Mouse (Mus musculus) heart, embryonic 13.5 days (tissue): ENCODE data around the gene Irak2. TPM values are rescaled to one million over a fixed set of nuclear protein-coding genes. Genes with fewer than 3 reads are reported as not detected.

Experiments used
- ATAC-seq: fragments of 200-750 bp; cut with Nextera tagmentation; 2 replicates; pipeline ENCODE4 v1.8.0; 2017; ENCODE audit warnings: moderate TSS enrichment; ENCODE audit not compliant: insufficient number of reproducible peaks, low FRiP score, low TSS enrichment; ENCODE audit errors: extremely low read depth
- H3K27ac ChIP-seq: fragments of 300-500 bp; sonication (generic); replicated peaks from 2 replicates; pipeline ENCODE4 v1.5.1; 2015; ENCODE audit warnings: moderate library complexity, mild to moderate bottlenecking, inconsistent platforms
- H3K27me3 ChIP-seq: fragments of 300-500 bp; sonication (generic); replicated peaks from 2 replicates; pipeline ENCODE4 v1.6.1; 2015; ENCODE audit warnings: mild to moderate bottlenecking, inconsistent platforms
- H3K36me3 ChIP-seq: fragments of 300-500 bp; sonication (generic); 2 replicates; pipeline ENCODE4 v1.6.1; 2015; ENCODE audit warnings: mild to moderate bottlenecking, inconsistent platforms
- H3K4me1 ChIP-seq: fragments of 300-500 bp; sonication (generic); 2 replicates; pipeline ENCODE4 v1.6.1; 2015; ENCODE audit warnings: inconsistent platforms
- H3K4me2 ChIP-seq: fragments of 300-500 bp; sonication (generic); 2 replicates; pipeline ENCODE4 v1.6.1; 2015; ENCODE audit warnings: inconsistent platforms, mild to moderate bottlenecking, moderate library complexity
- H3K4me3 ChIP-seq: fragments of 300-500 bp; sonication (generic); 2 replicates; pipeline ENCODE4 v1.5.1; 2015; ENCODE audit warnings: moderate library complexity, mild to moderate bottlenecking, inconsistent platforms
- H3K9ac ChIP-seq: fragments of 300-500 bp; sonication (generic); 2 replicates; pipeline ENCODE4 v1.6.1; 2015; ENCODE audit warnings: inconsistent platforms, mild to moderate bottlenecking, moderate library complexity
- H3K9me3 ChIP-seq: fragments of 300-500 bp; sonication (generic); 2 replicates; pipeline ENCODE4 v1.6.1; 2016; ENCODE audit warnings: inconsistent platforms
- WGBS: fragments of 180-500 bp; shearing (Covaris S2); methylation state at CpG from one replicate; pipeline ENCODE4 v1.1.7; 2015; ENCODE audit warnings: mixed read lengths; 5-methylcytosine and 5-hydroxymethylcytosine counted together
- microRNA-seq: library from miRNA; unstranded; fragments of <30 nt; microRNA quantifications from one replicate; pipeline ENCODE4, GENCODE M21; 2016
- polyA plus RNA-seq: library from polyadenylated mRNA; unstranded; fragments of >200 nt; fragmentation: Nextera tagmentation; extraction: Ambion mirVana; gene quantifications from 2 replicates; pipeline ENCODE4 v1.2.1, GENCODE M21; 2015

Gene Irak2
- polyA plus RNA-seq, 1 experiment from 2014 or later, result 6.2 TPM

GRCm38 (mm10) chr6:113742321-113742720 is 104.1 kb downstream of the Irak2 start:
- Histone ChIP-seq H3K27me3 (peaks cover 36% of the 10 kb centered on the region), H3K36me3 (peaks cover 12% of the 10 kb centered on the region), H3K4me3 (no peak overlapping the region), H3K4me1 (peaks cover 13% of the 10 kb centered on the region), H3K27ac (no peak overlapping the region), H3K9me3 (no peaks in the 10 kb centered on the region), H3K4me2 (no peak overlapping the region), H3K9ac (no peak overlapping the region)
- ATAC-seq, result no peak
- 45% methylated on average over 1 of the region's 1 CpGs for WGBS

DNA sequence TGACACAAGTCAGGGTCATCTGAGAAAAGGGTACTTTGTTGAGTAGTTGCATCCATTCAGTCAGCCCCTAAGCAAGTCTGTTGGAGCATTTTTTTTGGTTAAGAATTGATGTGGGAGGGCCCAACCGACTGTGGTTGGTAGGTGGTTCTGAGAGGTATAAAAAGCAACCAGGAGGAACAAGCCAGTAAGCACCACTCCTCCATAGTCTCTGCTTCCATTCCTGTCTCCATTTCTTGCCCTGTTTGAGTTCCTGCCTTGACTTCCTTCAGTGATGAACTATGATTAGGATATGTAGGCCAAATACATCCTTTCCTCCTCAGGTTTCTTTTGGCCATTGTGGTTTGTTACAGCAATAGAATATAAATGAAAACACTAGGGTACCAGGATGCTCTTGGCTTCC is 104.8 kb downstream of the Irak2 start:
- 44% methylated on average over 1 of the region's 1 CpGs for WGBS

More for the DNA sequence above, 104.8 kb downstream of the Irak2 start:
- Histone ChIP-seq H3K27ac (no peak overlapping the region), H3K9ac (no peak overlapping the region), H3K4me1 (peaks cover 13% of the 10 kb centered on the region), H3K4me2 (no peak overlapping the region), H3K4me3 (no peak overlapping the region), H3K9me3 (no peaks in the 10 kb centered on the region), H3K27me3 (peaks cover 43% of the 10 kb centered on the region), H3K36me3 (peaks cover 4% of the 10 kb centered on the region)
- ATAC-seq, result no peak

Small RNA genes lying within 50 kb of the gene (microRNA-seq; reads per million reads assigned to microRNA genes)
- gene Mir7042, result 1.2 reads per million

Other genes starting within 250 kb of the Irak2 start
- 1.7 and 2.0 TPM in 2 replicates for gene Ttll3, start 249.2 kb upstream of the Irak2 start, polyA plus RNA-seq
- 13.6 and 17.9 TPM in 2 replicates for gene Rpusd3, start 219.1 kb upstream of the Irak2 start, polyA plus RNA-seq
- not detected in 2 replicates for gene Cidec, start 202.7 kb upstream of the Irak2 start, polyA plus RNA-seq
- 59.5 and 67.6 TPM in 2 replicates for gene Jagn1, start 195.9 kb upstream of the Irak2 start, polyA plus RNA-seq
- 1.1 and 1.2 TPM in 2 replicates for gene Il17re, start 180.0 kb upstream of the Irak2 start, polyA plus RNA-seq
- gene Il17rc, start 167.0 kb upstream of the Irak2 start, polyA plus RNA-seq, result 4.4 and 6.7 TPM in 2 replicates
- gene Creld1, start 155.2 kb upstream of the Irak2 start, polyA plus RNA-seq, result 37.6 and 46.9 TPM in 2 replicates
- 0.20 and 0.36 TPM in 2 replicates for gene Prrt3, start 136.5 kb upstream of the Irak2 start, polyA plus RNA-seq
- gene Emc3, start 106.8 kb upstream of the Irak2 start, polyA plus RNA-seq, result 76.5 and 86.7 TPM in 2 replicates
- 7.7 and 8.0 TPM in 2 replicates for gene Fancd2, start 106.8 kb upstream of the Irak2 start, polyA plus RNA-seq
- 0.13 TPM in 1 of 2 replicates, not detected in the other for gene Fancd2os, start 37.8 kb upstream of the Irak2 start, polyA plus RNA-seq
- 162 and 177 TPM in 2 replicates for gene Brk1, start 33.7 kb upstream of the Irak2 start, polyA plus RNA-seq
- 24.2 and 28.9 TPM in 2 replicates for gene Vhl, start 14.5 kb upstream of the Irak2 start, polyA plus RNA-seq
- gene Tatdn2, start 58.6 kb downstream of the Irak2 start, polyA plus RNA-seq, result 0.52 and 0.65 TPM in 2 replicates
- not detected in 2 replicates for gene Ghrl, start 81.4 kb downstream of the Irak2 start, polyA plus RNA-seq
- gene Sec13, start 102.3 kb downstream of the Irak2 start, polyA plus RNA-seq, result 200 and 215 TPM in 2 replicates